Mouse (Mus musculus) spleen, postnatal 0 days (tissue): ENCODE measurements around the gene D930048N14Rik. TPM values are rescaled to one million over a fixed set of nuclear protein-coding genes. Genes with fewer than 3 reads are reported as not detected.

Experiments
- polyA plus RNA-seq: library from polyadenylated mRNA; unstranded; fragments of >200 nt; fragmentation: Nextera tagmentation; extraction: Ambion mirVana; gene quantifications from 2 replicates; pipeline ENCODE4 v1.2.1, GENCODE M21; 2015

D930048N14Rik gene
- 0.41 and 0.62 TPM in 2 replicates for polyA plus RNA-seq

DNA sequence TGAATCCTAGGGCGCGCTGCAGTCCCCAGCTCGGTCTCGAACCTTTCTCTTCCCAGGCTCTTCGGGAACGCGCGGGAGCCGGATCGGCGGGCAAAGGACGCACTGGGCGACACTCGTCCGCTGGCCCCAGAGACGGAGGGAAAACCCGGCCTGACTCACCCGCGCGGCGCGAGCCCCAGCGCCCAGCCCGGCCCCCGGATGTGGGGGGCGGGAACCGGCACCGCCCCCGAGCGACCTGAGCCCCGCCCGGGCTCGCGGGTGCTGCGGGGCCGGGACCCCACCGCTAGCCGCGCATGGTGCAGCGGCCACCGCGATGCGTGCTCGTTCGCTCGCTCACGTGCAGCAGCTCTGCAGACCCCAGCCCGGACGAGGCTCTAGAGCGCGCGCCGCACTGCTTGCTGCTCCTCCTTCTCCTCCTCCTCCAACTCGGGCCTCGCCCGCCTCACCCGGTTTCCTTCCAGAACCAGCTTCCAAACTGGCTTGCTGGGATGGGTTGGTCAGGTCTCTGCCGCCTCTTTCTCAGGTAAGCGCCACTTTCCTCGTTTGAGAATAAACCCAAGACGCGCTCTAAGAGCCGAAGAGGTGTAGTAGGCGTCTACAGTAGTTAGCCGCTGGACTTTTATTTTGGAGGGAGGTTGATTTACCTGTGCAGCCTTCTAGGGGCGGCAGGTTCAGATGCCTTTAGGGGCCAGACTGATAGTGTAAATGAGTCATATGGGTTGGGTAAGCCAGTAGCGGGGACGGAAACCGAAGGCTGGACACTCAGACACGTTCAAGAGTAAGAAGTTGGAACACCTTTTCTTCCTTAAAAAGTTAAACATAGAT, at the start of gene D930048N14Rik, which contains the start of gene N4bp3:
TSS of gene D930048N14Rik (plus strand) at position 264 of the 825 bp plus-strand sequence.
TSS of gene N4bp3 (minus strand) at position 152 of the 825 bp plus-strand sequence.

DNA sequence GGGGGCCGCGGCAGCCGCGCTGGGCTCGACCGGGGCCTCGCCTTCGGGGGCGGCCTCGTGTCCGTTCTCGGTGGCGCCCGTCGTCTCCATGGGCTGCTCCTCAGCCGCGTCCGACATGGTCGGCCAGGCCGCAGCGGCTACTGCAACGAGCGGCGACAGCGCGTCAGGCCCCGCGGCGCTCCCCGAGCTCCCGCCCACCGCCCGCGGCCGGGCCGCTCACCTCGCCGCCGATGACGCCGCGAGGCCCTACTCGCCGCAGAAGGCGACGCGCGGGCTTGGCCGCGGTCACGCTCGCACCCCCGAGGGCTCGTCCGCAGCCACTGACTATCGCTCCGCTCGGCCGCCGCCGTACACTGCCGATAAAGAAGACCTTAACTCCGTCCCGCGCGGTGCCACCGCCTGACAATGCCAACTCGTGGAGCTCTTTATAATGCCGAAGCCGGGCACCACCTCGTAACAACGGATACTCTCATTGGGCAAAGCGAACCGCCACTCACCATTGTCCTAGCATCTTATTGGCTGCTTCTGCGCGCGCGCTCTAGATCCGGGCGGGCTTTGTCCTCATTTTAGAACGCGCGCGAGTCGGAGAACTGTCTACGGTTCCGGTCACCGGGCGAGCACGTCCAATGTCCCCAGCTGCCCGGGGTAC, 44.2 kb upstream of the D930048N14Rik start, which contains the start of gene Hnrnpab:
TSS of gene Hnrnpab (minus strand) at position 401 of the 649 bp plus-strand sequence.

DNA sequence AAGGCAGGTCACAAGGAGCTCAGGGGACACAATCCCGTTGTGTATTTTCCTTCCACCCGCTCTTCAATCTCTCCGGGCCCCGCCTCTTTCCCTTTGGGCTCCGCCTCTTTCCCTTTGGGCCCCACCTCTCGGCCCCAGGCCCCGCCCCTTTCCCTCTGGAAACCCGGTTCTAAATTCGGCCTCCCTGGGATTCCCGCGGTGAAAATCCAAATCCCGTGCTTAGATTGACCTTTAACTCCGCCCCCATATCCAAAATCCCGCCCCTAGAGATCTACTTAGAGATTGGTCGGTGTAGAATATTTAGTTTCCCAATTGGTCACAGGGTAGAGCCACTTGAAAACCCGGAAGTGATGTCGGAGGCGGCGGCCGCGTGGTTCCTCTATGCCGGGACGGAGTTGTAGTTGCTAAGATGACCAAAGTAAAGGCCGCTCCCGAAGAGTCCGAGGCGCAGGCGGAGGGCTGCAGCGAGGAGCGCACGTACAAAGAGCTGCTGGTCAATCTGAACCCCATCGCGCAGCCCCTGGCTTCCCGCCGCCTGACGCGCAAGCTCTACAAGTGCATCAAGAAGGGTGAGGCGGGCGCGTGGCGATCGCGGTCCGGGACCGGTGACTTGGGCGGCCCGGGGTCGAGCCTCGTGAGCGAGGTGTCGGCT, 31.2 kb upstream of the D930048N14Rik start, which contains the start of gene Nhp2:
TSS of gene Nhp2 (plus strand) at position 327 of the 652 bp plus-strand sequence.

DNA sequence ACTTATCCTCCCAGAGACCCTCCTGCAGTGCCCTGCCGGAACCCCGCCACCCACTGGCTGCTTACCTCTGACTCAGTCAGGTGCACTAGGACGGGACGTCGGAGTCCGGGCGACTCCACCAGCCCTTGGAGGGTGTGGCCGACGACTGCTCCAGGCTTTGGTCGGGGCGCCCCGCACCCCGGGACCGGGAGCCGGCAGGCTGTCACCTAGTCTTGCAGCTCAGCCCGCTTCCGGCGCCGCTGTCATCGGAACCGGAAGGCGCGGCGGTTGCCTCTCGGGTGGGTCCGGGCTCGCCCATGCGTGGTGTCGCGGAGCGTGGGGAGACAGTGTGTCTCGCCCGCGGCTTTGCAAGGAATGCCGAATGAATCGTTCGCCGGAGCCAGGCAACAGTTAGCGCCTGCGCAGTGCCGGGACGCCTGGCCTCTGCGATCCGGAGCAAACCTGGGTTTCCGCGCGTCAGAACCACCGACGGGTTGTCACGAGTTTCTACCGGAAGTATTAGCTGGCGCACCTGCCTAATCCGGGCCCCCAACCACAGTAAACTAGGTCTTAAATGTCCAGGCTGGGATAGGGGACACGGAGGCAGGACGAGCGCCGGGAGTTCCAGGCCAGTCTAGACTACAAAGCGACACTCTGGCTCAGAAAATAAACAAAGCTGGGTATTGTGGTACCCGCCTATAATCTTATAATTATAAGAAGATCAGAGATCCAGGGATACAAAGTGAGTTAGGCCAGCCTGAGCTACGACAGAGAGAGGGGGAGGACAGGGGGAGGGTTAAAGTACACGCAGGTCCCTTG, 15.0 kb upstream of the D930048N14Rik start, which contains the start of gene Rmnd5b:
TSS of gene Rmnd5b (minus strand) at position 372 of the 798 bp plus-strand sequence.

DNA sequence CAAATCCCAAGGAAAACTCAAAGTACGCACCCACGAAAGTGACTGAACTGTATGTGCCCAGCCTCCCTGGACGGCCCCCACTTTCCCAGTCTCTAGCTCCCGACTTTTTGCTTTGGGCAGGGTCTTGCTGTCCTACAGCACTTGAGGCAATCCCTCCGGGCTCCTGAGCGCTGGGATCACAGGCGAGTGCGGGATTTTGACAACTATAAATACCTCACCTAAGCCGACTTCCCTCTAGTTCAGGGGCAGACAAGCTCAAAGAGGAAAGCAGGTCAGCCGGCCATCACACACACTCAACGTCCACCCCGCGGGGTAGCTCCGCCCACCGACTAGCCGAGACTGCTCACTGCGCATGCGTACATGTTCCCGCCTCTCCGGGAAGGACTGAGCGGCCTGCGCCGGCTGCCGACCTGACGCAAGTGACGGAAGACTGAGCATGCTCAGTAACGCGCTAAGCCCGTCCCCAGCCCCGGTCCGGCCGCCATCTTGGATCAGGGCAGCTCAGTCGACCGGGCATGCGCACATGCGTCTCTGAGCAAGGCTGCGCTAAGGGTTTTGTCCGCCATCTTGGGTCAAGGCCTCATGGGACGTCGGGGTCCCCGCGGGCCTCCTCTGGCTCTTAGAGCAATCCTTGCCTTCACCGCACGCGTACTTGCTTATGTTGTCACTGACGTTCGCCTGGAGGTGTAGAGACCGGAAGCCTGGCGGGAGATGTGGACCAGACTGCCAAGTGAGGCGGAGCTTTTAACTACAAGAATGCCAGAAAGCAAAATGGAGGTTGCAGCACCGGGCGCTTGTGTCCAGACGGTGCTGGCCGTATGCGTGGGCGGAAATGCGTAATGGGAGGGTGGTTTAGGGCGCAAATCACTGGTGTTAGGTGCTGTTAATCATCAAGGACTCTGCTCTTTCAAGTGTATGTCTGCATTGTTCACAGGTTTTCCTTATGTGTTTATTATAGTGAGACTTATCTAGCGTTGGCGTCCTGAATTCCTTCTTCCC, 37.9 kb downstream of the D930048N14Rik start, which contains the start of gene 0610009B22Rik:
TSS of gene 0610009B22Rik (minus strand) at position 545 of the 999 bp plus-strand sequence.

Other genes starting within 250 kb of the D930048N14Rik start
- gene Phykpl, start 66.2 kb upstream of the D930048N14Rik start, polyA plus RNA-seq: 17.2 and 18.7 TPM in 2 replicates
- 231 and 252 TPM in 2 replicates for gene Hnrnpab, start 44.1 kb upstream of the D930048N14Rik start, polyA plus RNA-seq
- 160 and 164 TPM in 2 replicates for gene Nhp2, start 31.2 kb upstream of the D930048N14Rik start, polyA plus RNA-seq
- 26.9 and 32.8 TPM in 2 replicates for gene Rmnd5b, start 15.1 kb upstream of the D930048N14Rik start, polyA plus RNA-seq
- 6.7 and 9.3 TPM in 2 replicates for gene N4bp3, start 112 bp upstream of the D930048N14Rik start, polyA plus RNA-seq
- 47.6 and 49.1 TPM in 2 replicates for gene 0610009B22Rik, start 37.9 kb downstream of the D930048N14Rik start, polyA plus RNA-seq
- 6.8 TPM in 2 replicates for gene Sec24a, start 112.7 kb downstream of the D930048N14Rik start, polyA plus RNA-seq
- 67.8 and 71.2 TPM in 2 replicates for gene Sar1b, start 112.7 kb downstream of the D930048N14Rik start, polyA plus RNA-seq
- 2.9 and 3.4 TPM in 2 replicates for gene Jade2, start 206.7 kb downstream of the D930048N14Rik start, polyA plus RNA-seq